Mouse (Mus musculus): ENCODE results near the gene Chst11.

- no peak for TF ChIP-seq CTCF (IDR thresholded peaks at IDR 0.05; ENCODE audit: borderline replicate concordance, insufficient read depth, low read depth, low read length)
- no peak for TF ChIP-seq POLR2A (IDR thresholded peaks at IDR 0.05; ENCODE audit: borderline replicate concordance, insufficient read depth, low read length)
Measured at GRCm38 (mm10) chr10:83094821-83095725, 109.8 kb downstream of the Chst11 start.
